Mouse (Mus musculus) stomach, postnatal 0 days (tissue): ENCODE measurements around the gene Efcab8.

Experiments used
- CTCF ChIP-seq: IDR thresholded peaks from 2 replicates; pipeline ENCODE4 v1.5.1; 2016; ENCODE audit warnings: antibody characterized with exemption, low read depth, mild to moderate bottlenecking, moderate library complexity
- EP300 ChIP-seq: optimal IDR thresholded peaks from 2 replicates; pipeline ENCODE3; 2016; ENCODE audit warnings: antibody characterized with exemption

DNA sequence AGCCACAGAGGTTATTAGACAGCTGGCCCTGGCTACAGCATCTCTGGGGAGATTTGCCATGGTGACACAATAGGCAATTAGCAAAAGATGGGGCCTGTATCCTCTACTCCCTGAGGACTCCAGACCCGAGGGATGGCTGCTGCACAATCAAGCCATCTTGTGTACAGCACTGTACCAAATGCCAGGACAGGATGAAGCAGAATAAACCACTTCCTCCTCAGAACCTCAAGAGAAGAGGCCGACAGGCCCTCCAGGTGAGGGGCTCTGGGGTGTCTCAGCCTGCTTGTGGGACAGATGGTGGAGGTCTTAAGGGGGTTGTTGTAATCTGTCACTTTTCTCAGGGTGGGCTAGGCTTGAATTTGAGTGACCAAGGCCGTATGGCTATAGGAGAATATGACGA, 45.7 kb upstream of the Efcab8 start:
- no peak for TF ChIP-seq CTCF
- no peak for TF ChIP-seq EP300
